Mouse (Mus musculus): ENCODE results near the gene Hsf2bp. TPM values are rescaled to one million over a fixed set of nuclear protein-coding genes. Genes with fewer than 3 reads are reported as not detected.

The Hsf2bp gene
- polyA plus RNA-seq, 1 experiment from 2014 or later = 0.42 TPM

DNA sequence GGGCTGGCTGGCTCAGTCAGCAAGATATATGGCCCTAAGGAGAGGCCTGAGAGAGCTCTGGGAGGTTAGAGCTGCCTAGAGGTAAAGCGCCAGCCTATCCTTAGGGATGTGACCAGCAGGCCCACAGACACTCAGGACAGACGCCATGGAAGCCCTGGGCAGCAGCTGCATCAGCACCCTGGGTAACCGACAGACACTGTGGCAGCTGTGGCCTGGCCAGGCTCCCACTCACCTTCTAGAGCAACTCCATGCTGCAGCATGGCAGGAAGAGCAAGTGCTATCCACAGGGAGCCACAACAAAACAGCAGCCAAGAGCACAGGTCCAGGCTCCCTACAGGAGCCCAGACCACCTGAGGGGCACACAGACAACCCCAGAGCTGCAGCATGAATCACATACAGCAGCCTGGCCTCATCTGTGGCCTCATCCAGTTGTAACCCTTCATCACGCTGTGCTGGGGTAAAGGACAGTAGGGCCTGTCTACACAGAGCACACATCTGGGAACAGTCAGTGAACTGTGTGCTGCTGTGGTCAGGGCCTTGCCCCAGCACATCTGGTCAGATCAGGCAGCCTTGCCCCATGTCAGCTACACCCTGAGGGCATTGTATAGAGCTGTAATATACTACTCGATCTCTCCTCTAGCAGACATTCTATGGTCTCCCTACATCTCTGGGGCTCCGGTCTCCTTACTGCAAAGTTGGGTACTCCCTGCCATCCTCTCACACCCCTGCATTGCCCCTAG is 100.9 kb downstream of the Hsf2bp start:
- WGBS (ENCODE audit: insufficient replicate concordance) = 80% methylated on average over 6 of the region's 6 CpGs
- no peak for TF ChIP-seq EP300 (IDR thresholded peaks at IDR 0.05; ENCODE audit: low read depth)
- no peak for TF ChIP-seq CTCF (IDR thresholded peaks at IDR 0.05; ENCODE audit: low read depth)
- no peak overlapping the region for H3K9ac ChIP-seq (replicated peaks)
- no peak for ATAC-seq
- H3K27ac ChIP-seq (ENCODE audit: low read depth) = no peak overlapping the region
- H3K4me2 ChIP-seq (ENCODE audit: low read depth, low read length) = no peak overlapping the region
- H3K36me3 ChIP-seq (replicated peaks; ENCODE audit: insufficient read depth, low read length) = no peaks in the 10 kb centered on the region
- H3K9me3 ChIP-seq (ENCODE audit: low read length) = no peaks in the 10 kb centered on the region
- peaks cover 40% of the 10 kb centered on the region for H3K4me1 ChIP-seq (ENCODE audit: insufficient read depth)
- no peak overlapping the region for H3K4me3 ChIP-seq (ENCODE audit: low read depth, low read length)
- H3K27me3 ChIP-seq (ENCODE audit: insufficient read depth, low read length) = no peaks in the 10 kb centered on the region
- no peak for DNase-seq

DNA sequence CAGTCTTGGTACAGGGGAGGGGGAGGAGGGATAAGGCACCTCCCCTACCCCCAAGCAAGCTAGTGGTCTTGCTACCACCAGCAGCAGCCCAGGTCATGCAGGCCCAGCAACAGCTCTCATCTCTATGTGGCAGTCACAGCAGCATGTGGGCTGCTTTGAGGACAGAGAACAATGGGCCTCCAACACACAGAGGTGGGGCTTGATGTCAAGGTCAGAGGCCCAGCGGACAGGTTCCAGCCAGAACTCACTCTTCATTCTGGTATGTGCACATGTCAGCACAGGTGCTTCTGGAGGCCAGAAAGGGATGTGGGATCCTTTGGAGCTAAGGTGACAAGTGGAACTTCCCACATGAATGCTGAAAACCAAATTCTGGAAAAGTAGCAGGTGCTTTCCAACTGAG is 102.2 kb downstream of the Hsf2bp start:
- Histone ChIP-seq H3K36me3 (replicated peaks; ENCODE audit: insufficient read depth, low read length) (no peaks in the 10 kb centered on the region), H3K27me3 (ENCODE audit: insufficient read depth, low read length) (no peaks in the 10 kb centered on the region), H3K4me1 (ENCODE audit: insufficient read depth) (peaks cover 39% of the 10 kb centered on the region), H3K9ac (replicated peaks) (no peak overlapping the region), H3K4me2 (ENCODE audit: low read depth, low read length) (no peak overlapping the region), H3K27ac (ENCODE audit: low read depth) (no peak overlapping the region), H3K4me3 (ENCODE audit: low read depth, low read length) (no peak overlapping the region), H3K9me3 (ENCODE audit: low read length) (no peaks in the 10 kb centered on the region)
- 55% methylated on average over 1 of the region's 1 CpGs for WGBS (ENCODE audit: insufficient replicate concordance)
- DNase-seq (no peak), ATAC-seq (no peak)
- TF ChIP-seq CTCF (IDR thresholded peaks at IDR 0.05; ENCODE audit: low read depth) (no peak), EP300 (IDR thresholded peaks at IDR 0.05; ENCODE audit: low read depth) (no peak)

GRCm38 (mm10) chr17:31931499-31931898 is 104.7 kb downstream of the Hsf2bp start:
- no peak for ATAC-seq
- no peak overlapping the region for H3K4me2 ChIP-seq (ENCODE audit: low read depth, low read length)

GRCm38 (mm10) chr17:31929844-31930715 is 106.1 kb downstream of the Hsf2bp start:
- 49% methylated on average over 13 of the region's 13 CpGs for WGBS (ENCODE audit: insufficient replicate concordance)
- peak overlapping the region; percentile 11; the same call in 1 of the 2 replicates for H3K4me2 ChIP-seq (ENCODE audit: low read depth, low read length)
- TF ChIP-seq CTCF (IDR thresholded peaks at IDR 0.05; ENCODE audit: low read depth) (no peak), EP300 (IDR thresholded peaks at IDR 0.05; ENCODE audit: low read depth) (no peak)
- no peak overlapping the region for H3K4me3 ChIP-seq (ENCODE audit: low read depth, low read length)
- ATAC-seq (peak; percentile 94), DNase-seq (peak; percentile 64)
- H3K27ac ChIP-seq (ENCODE audit: low read depth) = peak overlapping the region; percentile 87
- peaks cover 25% of the 10 kb centered on the region for H3K4me1 ChIP-seq (ENCODE audit: insufficient read depth)
- no peak overlapping the region for H3K9ac ChIP-seq (replicated peaks)
- H3K9me3 ChIP-seq (ENCODE audit: low read length) = no peaks in the 10 kb centered on the region
- H3K27me3 ChIP-seq (ENCODE audit: insufficient read depth, low read length) = no peaks in the 10 kb centered on the region
- H3K36me3 ChIP-seq (replicated peaks; ENCODE audit: insufficient read depth, low read length) = no peaks in the 10 kb centered on the region

More at GRCm38 (mm10) chr17:31931499-31931898, 104.7 kb downstream of the Hsf2bp start:
- Histone ChIP-seq H3K27me3 (ENCODE audit: insufficient read depth, low read length) (no peaks in the 10 kb centered on the region), H3K36me3 (replicated peaks; ENCODE audit: insufficient read depth, low read length) (no peaks in the 10 kb centered on the region), H3K27ac (ENCODE audit: low read depth) (peak overlapping the region; percentile 87), H3K4me3 (ENCODE audit: low read depth, low read length) (no peak overlapping the region), H3K9me3 (ENCODE audit: low read length) (no peaks in the 10 kb centered on the region), H3K4me1 (ENCODE audit: insufficient read depth) (peaks cover 25% of the 10 kb centered on the region), H3K9ac (replicated peaks) (peak overlapping the region; percentile 30; the same call in 1 of the 2 replicates)
- no peak for TF ChIP-seq CTCF (IDR thresholded peaks at IDR 0.05; ENCODE audit: low read depth)
- TF ChIP-seq EP300 (IDR thresholded peaks at IDR 0.05; ENCODE audit: low read depth) = no peak
- no peak for DNase-seq
- 58% methylated on average over 7 of the region's 7 CpGs for WGBS (ENCODE audit: insufficient replicate concordance)

GRCm38 (mm10) chr17:31929032-31929431 is 107.1 kb downstream of the Hsf2bp start:
- Histone ChIP-seq H3K4me2 (ENCODE audit: low read depth, low read length) (no peak overlapping the region), H3K4me3 (ENCODE audit: low read depth, low read length) (no peak overlapping the region), H3K27me3 (ENCODE audit: insufficient read depth, low read length) (no peaks in the 10 kb centered on the region), H3K4me1 (ENCODE audit: insufficient read depth) (peaks cover 25% of the 10 kb centered on the region), H3K36me3 (replicated peaks; ENCODE audit: insufficient read depth, low read length) (no peaks in the 10 kb centered on the region), H3K27ac (ENCODE audit: low read depth) (no peak overlapping the region), H3K9me3 (ENCODE audit: low read length) (no peaks in the 10 kb centered on the region), H3K9ac (replicated peaks) (no peak overlapping the region)
- 81% methylated on average over 6 of the region's 6 CpGs for WGBS (ENCODE audit: insufficient replicate concordance)
- ATAC-seq = no peak
- TF ChIP-seq CTCF (IDR thresholded peaks at IDR 0.05; ENCODE audit: low read depth) (no peak), EP300 (IDR thresholded peaks at IDR 0.05; ENCODE audit: low read depth) (no peak)
- no peak for DNase-seq
